Mouse (Mus musculus) 416B (cell line): ENCODE results near the gene Dusp16.

Source experiments
- DNase-seq: peaks from one replicate; pipeline ENCODE4 v3.0.0; 2011; ENCODE audit warnings: low read depth

Gene Dusp16

DNA sequence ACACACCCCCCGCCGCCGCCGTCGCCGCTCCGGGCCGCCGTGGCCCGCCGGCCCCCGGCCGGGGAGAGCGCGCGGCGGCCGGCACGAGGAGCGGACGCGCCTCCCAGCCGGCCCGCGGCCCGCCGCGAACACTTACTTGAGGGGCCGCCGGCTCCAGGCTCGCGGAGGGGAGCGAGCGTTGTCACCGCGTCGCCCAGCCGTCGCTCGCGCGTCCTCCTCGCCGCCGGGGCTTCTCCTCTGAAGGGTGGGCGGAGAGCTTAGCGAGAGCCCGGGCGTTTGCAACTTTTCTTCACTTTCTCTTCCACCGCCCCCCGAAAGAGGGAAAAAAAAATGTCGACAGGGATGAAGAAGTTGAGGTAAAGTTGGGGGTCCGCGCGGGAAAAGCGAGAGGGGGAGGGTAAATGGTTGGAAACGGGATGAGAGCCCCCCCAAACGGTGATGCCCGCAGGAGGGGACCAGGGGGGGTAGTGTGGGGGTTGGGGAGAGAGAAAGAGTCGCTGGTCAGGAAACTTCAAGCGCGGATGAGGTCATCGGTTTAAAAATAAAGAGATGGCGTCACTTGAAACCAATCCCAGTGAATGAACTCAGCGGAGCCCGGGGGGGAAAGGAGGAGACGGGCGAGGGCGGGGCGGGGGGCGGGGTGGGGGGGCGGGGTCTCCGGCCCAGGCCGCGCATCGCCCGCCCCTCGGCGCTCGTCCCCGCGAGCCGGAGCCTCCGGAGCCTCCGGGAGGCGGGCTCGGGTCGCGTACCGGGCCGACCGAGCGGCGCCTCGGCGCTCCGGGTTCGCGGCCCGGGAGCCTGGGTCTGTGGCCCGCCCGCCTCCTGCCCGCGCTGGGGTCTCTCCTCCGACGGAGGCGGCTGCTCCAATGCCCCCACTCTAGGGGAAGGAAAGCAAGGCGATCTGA is at the start of gene Dusp16:
TSS of gene Dusp16 (minus strand) at position 485 of the 905 bp plus-strand sequence.
- peak; percentile 96 for DNase-seq

DNA sequence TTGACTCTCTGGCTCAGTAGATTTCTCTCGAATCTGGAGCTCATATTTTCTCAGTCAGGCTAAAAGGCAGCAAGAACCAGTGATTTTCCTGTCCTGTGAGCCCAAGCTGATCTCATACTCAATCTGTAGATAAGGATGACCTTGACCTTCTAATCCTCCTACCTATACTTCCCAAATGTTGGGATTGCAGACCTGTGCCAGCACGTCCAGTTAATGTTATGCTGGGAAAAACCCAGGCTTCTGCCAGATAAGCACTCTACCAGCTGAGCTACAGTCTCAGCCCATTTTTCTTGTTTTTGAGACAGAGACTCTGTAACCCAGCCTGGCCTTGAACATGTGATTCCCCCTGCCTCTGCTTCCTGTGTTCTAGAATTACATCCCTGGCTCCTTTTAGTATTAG is 47.9 kb upstream of the Dusp16 start:
- no peak for DNase-seq

DNA sequence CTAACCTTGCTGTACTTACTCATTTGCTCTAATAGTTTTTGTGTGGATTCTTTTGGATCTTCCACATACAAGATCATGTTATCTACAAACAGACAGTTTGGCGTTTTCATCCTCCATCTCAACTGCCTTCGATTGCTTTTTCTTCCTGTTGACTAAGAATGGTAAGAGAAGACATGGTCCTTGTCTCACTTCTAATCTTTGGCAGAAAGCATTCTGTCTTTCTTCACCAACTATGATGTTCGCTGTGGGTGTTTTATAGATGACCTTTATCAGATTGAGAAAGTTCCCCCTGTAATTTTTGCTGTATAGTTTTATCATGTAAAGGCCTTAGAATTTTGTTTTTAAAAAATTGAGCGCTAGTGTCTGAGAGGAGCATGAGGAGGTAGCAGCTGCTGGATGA is 45.7 kb upstream of the Dusp16 start:
- DNase-seq: no peak

DNA sequence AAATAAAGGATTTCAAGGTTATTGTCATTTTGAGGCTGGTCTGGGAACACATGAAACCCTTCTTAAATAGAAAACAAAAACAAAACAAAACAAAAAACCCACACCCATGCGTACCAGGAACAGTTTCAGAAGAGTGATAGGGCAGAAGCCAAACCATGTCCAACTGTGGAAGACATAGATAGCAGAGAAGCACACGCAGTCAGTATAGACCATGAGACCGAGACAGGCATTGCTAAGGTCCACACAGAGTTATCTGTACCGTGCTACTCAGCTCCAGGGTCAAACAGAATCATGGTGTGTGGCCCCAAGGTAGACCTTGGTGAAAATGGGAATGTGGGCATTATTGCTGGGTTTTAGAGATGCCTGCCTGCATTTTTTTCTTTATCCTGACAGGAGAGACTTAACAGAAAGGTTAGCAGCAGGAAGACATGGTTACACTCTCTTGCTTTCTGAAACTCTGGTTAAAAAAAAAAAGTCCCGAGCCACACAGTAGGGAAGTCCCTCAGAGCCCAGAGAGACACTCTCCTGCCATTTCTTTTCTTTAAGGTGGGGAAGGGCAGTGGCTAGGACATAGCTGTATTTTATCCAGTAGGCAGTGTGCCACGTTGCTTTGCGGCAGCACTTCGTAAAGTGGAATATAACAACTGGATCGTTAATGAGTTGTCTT is 42.3 kb upstream of the Dusp16 start:
- no peak for DNase-seq

DNA sequence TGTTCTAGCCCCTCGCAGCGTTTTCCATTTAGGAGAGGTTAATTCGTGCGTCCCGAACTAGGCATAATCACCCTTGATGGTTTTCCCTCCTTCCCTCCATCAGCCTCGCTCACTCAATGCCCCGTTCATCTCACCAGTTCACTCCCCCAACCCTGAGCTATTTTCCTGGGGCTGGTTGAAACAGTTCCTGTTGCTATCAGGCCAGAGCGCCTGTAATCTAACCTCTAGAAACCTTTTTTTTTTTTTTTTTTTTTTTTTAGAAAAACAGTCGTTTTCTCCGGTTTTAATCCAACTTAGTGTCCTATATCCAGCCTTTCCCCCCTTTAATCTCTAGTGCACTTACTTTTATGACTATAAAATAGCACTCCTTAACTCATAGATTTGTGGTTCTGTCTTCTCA is 38.4 kb upstream of the Dusp16 start:
- peak; percentile 35 for DNase-seq

DNA sequence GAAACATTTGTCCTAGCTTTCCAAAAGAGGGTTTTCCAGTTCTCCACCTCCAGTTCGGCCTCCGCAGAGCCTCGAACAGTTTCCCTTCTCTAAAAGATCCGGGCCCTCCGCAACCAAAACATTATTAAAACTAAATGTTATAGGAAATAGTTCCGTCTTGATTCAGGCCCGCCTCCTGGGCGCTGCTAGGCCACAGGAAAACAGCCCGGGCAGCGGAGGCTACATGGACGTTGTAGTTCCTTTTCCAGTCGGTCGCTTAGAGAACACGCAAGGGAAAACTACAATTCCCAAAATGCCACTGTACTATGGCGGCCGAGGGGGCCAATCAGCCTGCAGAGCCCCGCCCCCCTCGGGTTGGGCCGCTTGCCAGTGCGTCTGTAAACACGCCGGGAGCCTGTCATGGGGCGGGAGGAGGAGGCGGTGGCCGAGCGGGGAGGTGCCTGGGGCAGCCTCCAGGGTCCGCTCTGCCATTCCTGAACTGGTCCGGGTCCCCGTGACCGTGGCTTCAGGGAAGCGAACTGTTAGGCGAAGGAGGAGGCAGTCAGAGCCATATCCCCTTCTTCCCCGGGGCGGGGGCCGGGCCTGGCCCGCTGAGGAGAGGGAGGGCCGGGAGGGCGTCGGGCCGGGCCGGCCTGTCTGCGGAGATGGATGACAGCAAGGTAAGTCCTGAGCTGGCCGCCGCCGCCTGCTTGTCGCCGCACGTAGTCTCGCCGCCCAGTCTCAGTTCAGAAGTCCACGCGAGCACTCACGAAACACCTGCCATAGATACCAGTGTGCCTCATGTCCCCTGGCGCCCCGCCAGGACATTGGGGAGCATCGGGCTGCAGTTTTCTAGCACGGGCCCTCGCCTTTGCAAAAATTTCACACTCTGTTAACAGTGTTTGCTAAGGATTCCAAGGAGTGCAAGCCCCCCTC is 37.6 kb upstream of the Dusp16 start, which contains the start of gene Crebl2:
TSS of gene Crebl2 (plus strand) at position 369 of the 915 bp plus-strand sequence.
- peak; percentile 99 for DNase-seq

DNA sequence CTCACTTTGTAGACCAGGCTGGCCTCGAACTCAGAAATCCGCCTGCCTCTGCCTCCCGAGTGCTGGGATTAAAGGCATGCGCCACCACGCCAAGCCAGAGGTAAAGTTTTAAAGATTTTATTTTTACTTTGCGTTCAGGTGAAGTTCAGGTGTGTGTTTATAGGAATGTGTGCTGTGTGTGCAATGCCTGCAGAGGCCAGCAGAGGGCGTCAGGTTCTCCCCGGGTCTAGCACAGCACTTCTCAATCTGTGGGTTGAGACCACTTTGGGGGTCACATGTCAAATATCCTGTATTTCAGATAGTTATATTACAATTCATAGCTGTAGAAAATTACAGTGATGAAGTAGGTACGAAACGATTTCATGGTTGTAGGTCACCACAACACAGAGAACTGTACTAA is 30.4 kb upstream of the Dusp16 start:
- no peak for DNase-seq

DNA sequence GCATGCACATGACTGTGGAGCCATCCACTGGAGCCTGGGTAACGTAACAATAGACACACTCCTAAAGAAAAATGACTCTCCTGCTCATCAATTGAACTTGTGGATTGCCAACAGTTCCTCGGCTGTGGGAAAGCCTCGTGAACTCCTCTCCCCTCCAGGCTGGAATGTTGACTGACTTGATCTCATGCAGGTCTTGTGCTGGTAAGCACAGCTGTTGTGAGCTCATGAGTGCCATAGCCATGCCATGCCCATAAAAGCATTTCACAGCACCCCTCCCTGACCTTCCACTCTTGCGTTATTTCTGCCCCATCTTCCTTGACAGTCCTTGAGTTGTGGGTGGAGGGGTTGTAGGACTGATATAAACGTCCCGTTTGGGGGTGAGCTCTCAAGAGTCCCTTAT is 28.0 kb upstream of the Dusp16 start:
- DNase-seq: no peak

DNA sequence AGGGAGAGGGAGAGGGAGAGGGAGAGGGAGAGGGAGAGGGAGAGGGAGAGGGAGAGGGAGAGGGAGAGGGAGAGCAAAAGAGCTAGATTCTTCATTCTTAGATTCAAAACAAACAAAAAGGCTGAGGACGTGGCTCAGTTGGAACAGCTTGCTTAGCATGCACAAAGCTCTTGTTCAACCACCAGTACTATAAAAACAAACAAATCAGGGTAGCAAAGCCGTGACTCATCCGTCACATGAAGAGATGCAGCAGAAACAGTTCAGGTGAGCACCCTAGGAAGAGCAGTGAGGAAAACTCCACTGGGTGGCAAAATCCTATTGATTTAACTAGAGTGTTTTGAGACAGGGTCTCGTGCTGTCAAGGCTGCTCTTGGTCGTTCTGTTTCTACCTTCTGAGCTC is 27.3 kb upstream of the Dusp16 start:
- DNase-seq: no peak

DNA sequence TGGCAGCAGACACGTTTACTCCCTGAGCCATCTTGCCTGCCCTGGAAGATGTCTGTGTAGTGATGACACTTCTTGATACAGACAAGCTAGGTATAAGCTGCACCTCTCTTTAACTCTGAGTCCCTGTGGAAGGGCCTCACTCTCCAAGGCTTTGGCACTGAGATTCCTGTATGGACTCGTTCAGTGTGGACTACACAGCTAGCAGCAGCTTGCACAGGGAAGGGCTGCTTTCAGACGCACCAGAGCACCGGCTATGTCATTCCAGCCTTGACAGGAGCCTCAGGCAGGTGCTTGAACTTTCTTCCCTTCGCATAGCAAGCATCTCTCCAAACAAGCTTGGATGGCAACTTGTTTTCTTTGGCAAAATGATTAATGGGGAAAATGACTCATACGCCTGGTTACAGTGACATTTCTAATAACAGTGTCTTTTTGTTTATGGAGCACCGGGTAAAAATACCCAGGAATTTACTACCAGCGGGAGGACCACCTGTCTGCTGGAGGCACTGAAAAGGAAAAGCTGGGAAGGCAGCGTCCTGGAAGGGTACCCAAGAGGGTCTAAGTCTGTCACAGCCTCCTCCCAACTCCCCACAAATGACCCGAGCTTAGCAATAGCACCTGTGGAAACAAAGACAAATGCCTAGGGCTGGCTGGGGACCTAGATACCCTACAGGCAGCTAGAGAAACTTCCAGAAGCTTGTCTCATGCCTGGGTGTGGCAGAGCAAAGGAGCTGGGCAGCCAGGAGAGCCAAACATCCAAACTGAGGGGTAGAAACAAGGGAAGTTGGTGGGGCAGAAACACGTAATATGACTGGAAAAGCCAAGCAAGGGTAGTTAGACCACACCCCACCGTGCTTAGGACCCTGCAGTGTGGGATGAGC is 24.9 kb upstream of the Dusp16 start:
- DNase-seq: no peak

DNA sequence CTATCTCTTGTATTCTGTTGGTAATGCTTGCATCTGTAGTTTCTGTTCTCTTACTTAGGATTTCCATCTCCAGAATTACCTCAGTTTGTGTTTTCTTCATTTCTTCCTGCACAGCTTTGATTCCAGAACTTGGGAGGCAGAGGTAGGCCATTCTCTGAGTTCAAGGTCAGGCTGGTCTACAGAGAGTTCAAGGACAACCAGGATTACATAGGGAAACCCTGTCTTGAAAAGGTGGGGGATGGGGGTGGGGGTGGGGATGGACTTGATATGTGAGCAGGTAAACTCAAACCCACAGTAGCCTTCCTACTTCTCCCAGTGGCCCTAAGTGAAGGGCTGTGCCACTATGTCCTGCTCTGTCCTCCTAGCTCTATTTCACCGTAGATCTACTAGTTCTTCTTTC is 20.6 kb upstream of the Dusp16 start:
- DNase-seq: no peak

DNA sequence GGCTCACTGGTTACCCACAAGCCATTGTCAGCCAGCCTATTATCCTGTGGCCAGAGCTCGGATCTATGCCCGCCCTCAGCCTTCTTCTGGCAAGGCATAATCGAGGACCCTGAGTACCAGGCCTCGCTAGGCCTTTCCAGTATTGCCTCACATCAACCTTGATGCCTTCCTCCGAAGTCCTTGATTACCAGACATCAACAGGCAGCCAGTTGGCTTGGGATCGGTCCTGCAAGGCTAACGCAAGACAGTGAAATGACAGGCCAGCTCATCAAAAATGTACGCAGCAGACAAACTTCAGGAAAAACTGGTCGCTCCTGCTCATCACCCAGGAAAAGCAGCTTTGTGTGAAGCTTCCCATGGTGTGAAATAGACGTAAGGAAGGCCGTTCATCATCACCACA is 15.4 kb upstream of the Dusp16 start:
- no peak for DNase-seq

DNA sequence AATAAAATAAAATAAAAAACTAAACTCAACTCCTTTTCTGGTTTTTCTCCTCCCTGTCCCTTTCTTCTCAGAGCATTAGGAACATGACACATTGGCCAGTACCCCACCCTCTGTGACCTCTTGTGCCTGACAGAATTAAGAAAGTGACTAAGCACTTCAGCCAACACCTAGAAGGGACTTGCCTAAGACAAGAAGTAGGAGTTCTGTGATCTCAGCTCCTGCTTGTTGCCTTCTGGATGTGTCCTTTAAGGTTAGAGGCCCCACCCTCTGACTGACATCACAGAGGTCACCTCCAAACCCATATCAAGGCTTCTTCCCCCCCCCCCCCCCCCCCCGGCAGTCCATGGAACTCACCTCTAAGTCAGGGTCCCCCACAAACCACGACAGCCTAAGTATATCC is 14.7 kb upstream of the Dusp16 start:
- DNase-seq: peak; percentile 43

DNA sequence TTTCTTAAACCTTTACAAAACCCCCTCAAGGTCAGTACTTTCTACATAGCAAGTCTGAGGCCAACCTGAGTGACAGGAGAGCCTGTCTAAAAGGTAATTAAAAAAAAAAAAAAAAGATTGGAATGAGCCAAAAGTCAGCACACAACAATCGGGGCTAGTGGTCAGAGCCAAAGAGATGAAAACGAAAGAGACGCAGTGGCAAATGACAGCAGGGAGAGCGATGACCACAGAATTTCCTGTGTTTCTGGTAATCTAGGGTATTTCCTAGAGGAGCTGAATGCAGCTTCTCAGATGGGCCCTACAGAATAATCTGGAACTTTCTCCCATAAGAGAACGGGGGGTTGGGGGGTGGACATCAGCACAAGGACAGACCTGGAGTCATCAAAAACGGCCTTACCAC is 13.7 kb upstream of the Dusp16 start:
- no peak for DNase-seq

DNA sequence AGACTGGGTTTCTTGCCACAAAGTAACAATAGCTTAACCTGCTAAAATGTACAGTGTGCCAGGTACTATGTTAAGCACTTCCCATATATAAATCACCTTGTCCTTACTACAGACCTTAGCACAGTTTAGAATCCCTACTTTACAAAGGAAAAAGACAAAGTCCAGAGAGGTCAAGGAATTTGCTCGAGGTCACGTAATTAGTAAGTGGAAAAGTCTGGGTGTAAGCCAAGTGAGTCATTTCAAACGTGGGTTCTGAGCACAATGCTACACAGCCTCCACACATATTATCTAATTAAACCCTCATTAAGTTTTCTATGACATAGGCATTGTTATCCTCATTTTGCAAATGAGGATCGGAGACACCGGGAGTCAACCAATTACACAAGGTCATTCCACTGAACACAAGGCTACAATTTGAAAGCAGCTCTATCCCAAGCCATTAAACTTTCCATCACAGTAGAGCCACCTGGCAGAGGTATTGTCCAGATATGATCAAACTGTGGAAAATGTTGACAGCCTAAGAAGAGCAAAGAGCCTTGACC is 12.4 kb upstream of the Dusp16 start:
- DNase-seq: no peak

DNA sequence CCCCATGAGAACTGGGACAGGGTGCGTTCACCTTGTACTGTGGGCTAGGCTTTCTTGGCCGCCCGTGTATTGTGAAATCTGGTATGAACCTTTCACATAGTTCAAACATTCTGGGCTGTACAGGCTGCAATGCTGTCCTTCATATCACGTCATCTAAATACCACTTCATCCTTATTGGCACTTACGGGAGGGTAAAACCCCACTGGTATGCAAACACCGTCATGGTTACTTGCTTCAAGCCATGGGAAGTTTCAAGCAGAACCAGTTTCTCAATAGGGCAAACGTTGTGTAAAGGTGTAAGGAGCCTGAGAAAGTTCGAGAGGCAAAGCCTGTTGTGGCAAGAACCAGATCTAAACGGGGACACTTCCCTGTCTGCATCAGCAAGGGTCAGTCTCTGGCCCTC is 10.2 kb upstream of the Dusp16 start:
- DNase-seq: no peak

DNA sequence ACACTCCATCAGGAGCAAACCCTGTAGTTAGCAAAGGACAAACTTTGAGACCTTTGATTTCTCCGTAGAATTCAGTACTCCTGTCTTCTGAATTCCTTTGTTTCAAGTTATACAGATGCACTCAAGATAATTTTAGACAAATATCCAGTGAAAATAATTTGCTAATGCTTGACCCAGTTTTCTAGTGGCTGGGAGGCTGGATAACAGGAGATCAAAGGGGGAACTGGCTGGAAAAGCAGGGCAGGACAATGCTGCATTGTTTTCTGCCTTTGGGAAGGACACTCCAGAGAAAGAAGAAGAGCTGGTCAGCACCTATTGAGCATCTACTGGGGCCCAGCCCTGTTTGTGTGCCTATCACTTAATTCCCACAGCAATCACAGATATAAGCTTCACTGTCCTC is 9.1 kb upstream of the Dusp16 start:
- no peak for DNase-seq

DNA sequence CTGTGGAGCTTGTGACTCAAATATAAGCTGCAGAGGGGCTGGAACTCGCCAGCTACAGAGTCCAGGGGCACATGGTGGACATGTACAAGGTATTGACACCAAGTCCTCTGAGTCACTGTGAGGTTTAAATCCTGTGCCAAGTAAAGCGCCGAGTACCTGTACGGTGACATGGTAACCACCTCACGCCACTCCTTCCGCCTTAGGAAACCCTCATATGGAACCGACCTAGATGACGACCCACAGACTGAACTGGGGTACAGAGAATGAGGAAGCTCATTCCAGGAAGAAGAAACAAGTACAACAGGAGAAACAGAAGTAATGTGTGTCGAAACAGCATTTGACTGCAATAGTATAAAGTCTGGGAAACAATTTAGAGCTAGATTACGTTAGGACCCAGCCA is 3.9 kb upstream of the Dusp16 start:
- peak; percentile 65 for DNase-seq

DNA sequence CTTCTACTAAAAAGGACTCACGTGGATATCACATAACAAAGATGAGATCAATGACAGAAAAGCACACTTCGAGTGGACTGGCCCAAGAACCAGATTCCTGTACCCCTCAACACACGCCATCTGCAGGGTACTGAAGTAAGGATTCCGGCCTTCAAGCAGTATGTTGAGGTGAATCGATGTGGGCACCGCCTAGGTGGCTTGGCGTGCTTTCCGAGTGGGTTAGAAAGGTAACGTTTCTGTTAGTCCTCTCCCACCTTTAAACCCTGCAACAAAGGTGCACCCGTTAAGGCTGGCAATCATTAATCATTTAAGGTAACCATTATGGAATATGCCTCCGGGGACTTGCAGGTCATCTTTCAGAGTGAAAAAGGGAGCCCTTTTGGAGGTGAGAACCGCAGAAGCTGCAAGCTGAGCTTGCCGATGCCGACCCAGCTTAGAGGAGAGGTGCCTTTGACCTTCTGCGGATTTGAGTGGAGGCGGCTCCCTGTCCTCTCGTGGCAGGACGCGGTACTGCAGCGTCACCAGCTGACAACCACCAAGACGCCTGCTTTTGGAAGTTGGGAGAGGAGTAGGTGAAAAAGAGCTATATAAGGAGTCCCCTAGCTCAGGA is 1.6 kb upstream of the Dusp16 start:
- DNase-seq: peak; percentile 85

DNA sequence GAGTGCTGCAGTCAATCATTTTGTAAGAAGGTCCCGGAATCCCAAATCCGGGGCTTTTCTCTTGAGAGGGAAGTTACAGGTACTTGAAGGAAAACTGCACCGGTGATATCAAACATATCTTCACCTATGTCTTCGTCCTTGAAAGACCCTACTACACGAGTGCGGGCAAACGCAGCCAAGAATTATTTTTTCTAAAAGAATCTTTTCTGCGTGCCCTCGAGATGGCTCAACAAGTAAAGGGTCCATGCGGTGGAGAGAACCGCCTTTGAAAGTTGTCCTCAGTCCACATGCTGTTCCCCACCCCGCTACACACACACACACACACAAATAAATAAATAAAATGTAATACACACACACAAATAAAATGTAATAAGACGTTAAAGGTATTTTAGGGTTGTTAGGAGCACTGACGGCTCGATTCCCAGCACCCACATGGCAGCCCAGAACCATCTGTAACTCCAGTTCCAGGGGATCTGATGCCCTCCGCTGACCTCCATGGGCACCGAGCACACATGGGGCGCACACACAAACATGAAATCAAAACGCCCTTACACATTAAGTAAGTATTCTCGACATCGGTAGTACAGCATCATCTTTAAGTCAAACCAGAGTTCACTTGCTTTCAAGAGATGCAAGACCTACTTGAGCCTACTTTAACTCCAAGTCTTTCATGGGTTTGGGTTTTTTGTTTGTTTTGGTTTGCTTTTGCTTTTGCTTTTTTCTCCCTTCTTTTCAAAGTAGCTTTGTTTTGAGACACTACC is 801 bp upstream of the Dusp16 start:
- DNase-seq: peak; percentile 49
